Mouse (Mus musculus): ENCODE data around the gene Tfap2a.

DNA sequence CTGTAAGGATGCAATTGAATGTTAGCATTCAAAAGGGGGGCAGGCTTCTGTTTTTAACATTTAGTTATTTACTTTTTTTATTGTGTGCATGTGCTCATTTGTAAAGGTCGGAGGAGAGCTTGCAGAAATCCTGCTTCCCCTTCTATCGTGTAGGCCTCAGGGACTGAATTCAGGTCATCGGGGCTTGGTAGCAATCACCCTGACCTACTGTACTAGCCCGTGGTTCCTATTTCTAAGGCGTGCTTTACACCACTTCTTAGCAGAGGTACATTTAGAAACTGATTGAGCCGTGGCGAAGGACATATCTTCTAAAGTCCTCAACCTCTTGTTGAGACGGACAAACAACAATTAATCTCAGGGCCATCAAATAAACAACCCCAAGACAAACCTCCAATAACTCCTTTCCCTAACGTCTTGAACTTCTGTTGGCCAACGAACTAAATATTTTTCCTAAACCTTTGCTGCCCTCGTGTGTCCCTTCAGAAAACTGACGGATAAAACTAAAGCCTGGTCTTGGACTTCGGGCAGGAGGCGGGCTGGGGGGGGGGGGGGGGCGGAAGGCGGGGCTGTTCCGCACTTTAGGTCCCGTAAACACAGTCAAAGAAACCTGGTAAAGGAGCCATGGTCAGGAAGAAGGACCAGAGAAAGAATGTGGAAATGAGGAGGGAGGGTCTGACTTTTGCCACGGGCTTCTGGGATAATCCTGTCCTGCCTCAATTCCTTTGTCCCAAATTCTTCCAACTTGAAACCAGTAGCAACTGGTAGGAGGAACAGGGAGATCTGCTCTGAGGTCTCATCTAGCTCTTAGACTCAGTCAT is 10.8 kb upstream of the Tfap2a start:
- no peak for TF ChIP-seq TAL1 (IDR thresholded peaks at IDR 0.05; ENCODE audit: low read length)
- no peak for TF ChIP-seq GATA1 (IDR thresholded peaks at IDR 0.05; ENCODE audit: low read length)
